Mouse (Mus musculus): ENCODE data around the gene Ctnnd2. TPM values are rescaled to one million over a fixed set of nuclear protein-coding genes. Genes with fewer than 3 reads are reported as not detected.

Gene Ctnnd2
- polyA plus RNA-seq, 1 experiment from 2014 or later: 0.83 TPM

DNA sequence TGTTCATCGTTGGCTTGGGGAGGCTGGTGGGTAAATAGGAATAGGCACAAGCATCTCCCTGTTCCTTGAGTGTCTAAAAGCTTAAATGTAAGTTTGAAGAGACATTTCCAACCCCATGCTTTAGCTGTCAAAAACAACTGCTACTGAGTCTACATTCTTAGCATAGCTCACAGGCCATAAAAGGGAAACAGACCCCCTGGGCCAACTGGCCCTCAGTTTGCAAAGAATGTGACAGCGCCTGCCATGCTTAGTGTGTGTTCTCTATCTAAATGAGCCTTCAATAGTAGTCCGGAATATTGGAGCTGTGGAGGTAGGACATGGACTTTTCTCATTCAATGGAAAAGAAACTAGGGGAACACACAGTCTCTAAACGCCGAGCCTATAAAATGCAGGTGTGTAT is 390.0 kb downstream of the Ctnnd2 start:
- H3K4me1 ChIP-seq (ENCODE audit: control insufficient read depth, insufficient read depth, low read length): no peaks in the 10 kb centered on the region
- H3K9ac ChIP-seq (ENCODE audit: low read length): no peak overlapping the region
- no peak for ATAC-seq (replicated peaks; ENCODE audit: extremely low read depth, insufficient read depth, low FRiP score)
- no peaks in the 10 kb centered on the region for H3K9me3 ChIP-seq (replicated peaks; ENCODE audit: control insufficient read depth, low read length)
- H3K4me3 ChIP-seq (ENCODE audit: low read length): no peak overlapping the region
- no peaks in the 10 kb centered on the region for H3K36me3 ChIP-seq (ENCODE audit: control insufficient read depth, insufficient read depth)
- no peak overlapping the region for H3K27ac ChIP-seq (ENCODE audit: low read length)
- WGBS: 67% methylated on average over 5 of the region's 5 CpGs
- no peak overlapping the region for H3K4me2 ChIP-seq (ENCODE audit: low read depth, low read length)
- no peaks in the 10 kb centered on the region for H3K27me3 ChIP-seq (ENCODE audit: control insufficient read depth, insufficient read depth, low read length)

DNA sequence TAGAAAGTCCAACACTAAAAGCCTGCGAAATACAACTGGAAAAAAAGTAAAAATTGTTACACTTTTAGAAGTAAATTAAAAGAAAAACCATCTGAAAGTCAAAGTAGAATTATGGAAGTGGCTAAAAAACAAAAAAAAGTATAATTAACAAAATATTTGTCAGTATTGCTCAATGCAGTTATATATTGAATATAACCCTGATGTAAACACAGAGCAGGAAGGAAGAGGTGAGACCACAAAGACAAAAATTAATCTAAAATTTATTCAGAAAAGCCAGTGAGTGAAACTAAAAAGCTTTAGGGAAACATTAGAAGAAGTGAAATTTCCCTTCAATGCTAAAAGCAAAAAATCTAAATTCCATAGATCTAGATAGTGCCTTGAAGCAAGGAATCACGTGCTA is 392.2 kb downstream of the Ctnnd2 start:
- no peaks in the 10 kb centered on the region for H3K9me3 ChIP-seq (replicated peaks; ENCODE audit: control insufficient read depth, low read length)
- no peak for ATAC-seq (replicated peaks; ENCODE audit: extremely low read depth, insufficient read depth, low FRiP score)
- H3K9ac ChIP-seq (ENCODE audit: low read length): no peak overlapping the region
- H3K4me1 ChIP-seq (ENCODE audit: control insufficient read depth, insufficient read depth, low read length): no peaks in the 10 kb centered on the region
- no peak overlapping the region for H3K4me2 ChIP-seq (ENCODE audit: low read depth, low read length)
- no peak overlapping the region for H3K4me3 ChIP-seq (ENCODE audit: low read length)
- H3K36me3 ChIP-seq (ENCODE audit: control insufficient read depth, insufficient read depth): no peaks in the 10 kb centered on the region
- no peaks in the 10 kb centered on the region for H3K27me3 ChIP-seq (ENCODE audit: control insufficient read depth, insufficient read depth, low read length)
- 75% methylated on average over 2 of the region's 2 CpGs for WGBS
- H3K27ac ChIP-seq (ENCODE audit: low read length): no peak overlapping the region

GRCm38 (mm10) chr15:30570254-30570800 is 397.9 kb downstream of the Ctnnd2 start:
- Histone ChIP-seq H3K36me3 (ENCODE audit: control insufficient read depth, insufficient read depth) (no peaks in the 10 kb centered on the region), H3K9me3 (replicated peaks; ENCODE audit: control insufficient read depth, low read length) (no peaks in the 10 kb centered on the region), H3K4me3 (ENCODE audit: low read length) (no peak overlapping the region), H3K27ac (ENCODE audit: low read length) (no peak overlapping the region), H3K4me1 (ENCODE audit: control insufficient read depth, insufficient read depth, low read length) (no peaks in the 10 kb centered on the region), H3K4me2 (ENCODE audit: low read depth, low read length) (no peak overlapping the region), H3K9ac (ENCODE audit: low read length) (no peak overlapping the region), H3K27me3 (ENCODE audit: control insufficient read depth, insufficient read depth, low read length) (no peaks in the 10 kb centered on the region)
- ATAC-seq (replicated peaks; ENCODE audit: extremely low read depth, insufficient read depth, low FRiP score): no peak
- 72% methylated on average over 8 of the region's 8 CpGs for WGBS

DNA sequence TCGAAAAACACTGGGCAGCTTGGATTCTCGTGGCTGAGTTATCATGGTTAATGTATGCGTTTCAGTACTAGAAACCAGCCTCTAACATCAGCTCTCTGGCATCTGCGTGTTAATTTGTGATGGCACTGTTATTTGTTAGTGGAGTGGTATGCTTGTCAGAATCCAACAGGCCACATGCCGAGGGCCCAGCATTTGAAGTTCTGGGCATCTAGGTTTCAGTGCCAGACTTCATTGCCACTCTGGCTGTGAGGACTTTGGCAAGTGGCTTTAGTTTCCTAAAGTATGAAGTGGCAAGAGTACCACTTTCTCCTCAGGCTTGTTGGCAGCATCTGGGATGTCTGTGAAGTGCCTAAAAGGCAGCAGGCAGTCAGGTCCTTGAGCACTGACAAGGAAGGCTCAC is 415.1 kb downstream of the Ctnnd2 start:
- H3K36me3 ChIP-seq (ENCODE audit: control insufficient read depth, insufficient read depth): no peaks in the 10 kb centered on the region
- H3K9me3 ChIP-seq (replicated peaks; ENCODE audit: control insufficient read depth, low read length): no peaks in the 10 kb centered on the region
- H3K27ac ChIP-seq (ENCODE audit: low read length): no peak overlapping the region
- ATAC-seq (replicated peaks; ENCODE audit: extremely low read depth, insufficient read depth, low FRiP score): no peak
- 68% methylated on average over 5 of the region's 5 CpGs for WGBS
- no peak overlapping the region for H3K4me3 ChIP-seq (ENCODE audit: low read length)
- H3K27me3 ChIP-seq (ENCODE audit: control insufficient read depth, insufficient read depth, low read length): no peaks in the 10 kb centered on the region
- no peak overlapping the region for H3K9ac ChIP-seq (ENCODE audit: low read length)
- no peaks in the 10 kb centered on the region for H3K4me1 ChIP-seq (ENCODE audit: control insufficient read depth, insufficient read depth, low read length)
- H3K4me2 ChIP-seq (ENCODE audit: low read depth, low read length): no peak overlapping the region

DNA sequence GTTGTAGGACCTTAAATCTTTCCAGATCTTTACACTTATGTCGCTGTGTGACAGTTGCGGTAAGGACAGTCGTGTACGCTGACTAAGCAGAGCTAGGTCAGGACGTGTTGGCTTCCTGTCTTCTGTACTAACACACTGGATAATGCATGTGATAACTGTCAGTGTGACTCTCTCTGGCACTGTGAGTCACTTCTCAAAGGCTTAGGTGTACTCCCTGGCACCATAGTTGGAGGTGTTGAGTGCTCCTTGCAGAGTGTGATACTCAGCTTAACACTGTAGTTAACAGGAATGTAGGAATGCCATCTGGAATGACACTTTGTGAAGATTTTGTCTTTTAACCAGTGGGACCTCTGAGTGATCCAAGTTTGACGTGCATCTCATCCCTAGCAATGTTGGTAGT is 418.5 kb downstream of the Ctnnd2 start:
- 72% methylated on average over 6 of the region's 6 CpGs for WGBS

DNA sequence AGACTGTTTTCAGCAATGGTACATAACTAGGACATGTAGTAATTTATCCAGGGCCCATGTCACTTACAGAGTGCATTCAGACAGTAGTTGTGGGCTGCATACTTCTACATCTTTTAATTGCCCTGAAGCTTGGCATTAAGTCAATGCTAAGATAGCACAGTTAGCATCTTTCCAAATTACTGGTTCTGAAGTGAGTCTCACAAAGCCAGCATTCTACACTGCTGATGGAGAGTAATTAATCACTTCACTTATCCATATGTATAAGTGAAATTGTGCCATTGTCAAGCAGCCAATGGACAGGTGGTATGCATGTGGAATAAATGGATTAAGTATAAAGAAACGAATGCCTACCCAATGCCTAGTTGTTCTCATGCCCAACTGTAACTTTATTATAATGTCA is 423.1 kb downstream of the Ctnnd2 start:
- H3K36me3 ChIP-seq (ENCODE audit: control insufficient read depth, insufficient read depth): no peaks in the 10 kb centered on the region
- H3K4me1 ChIP-seq (ENCODE audit: control insufficient read depth, insufficient read depth, low read length): no peaks in the 10 kb centered on the region
- no peak overlapping the region for H3K4me2 ChIP-seq (ENCODE audit: low read depth, low read length)
- no peak overlapping the region for H3K27ac ChIP-seq (ENCODE audit: low read length)
- no peaks in the 10 kb centered on the region for H3K27me3 ChIP-seq (ENCODE audit: control insufficient read depth, insufficient read depth, low read length)
- ATAC-seq (replicated peaks; ENCODE audit: extremely low read depth, insufficient read depth, low FRiP score): no peak
- WGBS: 78% methylated on average over 1 of the region's 1 CpGs
- no peak overlapping the region for H3K9ac ChIP-seq (ENCODE audit: low read length)
- no peaks in the 10 kb centered on the region for H3K9me3 ChIP-seq (replicated peaks; ENCODE audit: control insufficient read depth, low read length)
- no peak overlapping the region for H3K4me3 ChIP-seq (ENCODE audit: low read length)

More for the DNA sequence above, 418.5 kb downstream of the Ctnnd2 start:
- Histone ChIP-seq H3K9ac (ENCODE audit: low read length) (no peak overlapping the region), H3K27me3 (ENCODE audit: control insufficient read depth, insufficient read depth, low read length) (no peaks in the 10 kb centered on the region), H3K4me3 (ENCODE audit: low read length) (no peak overlapping the region), H3K27ac (ENCODE audit: low read length) (no peak overlapping the region), H3K36me3 (ENCODE audit: control insufficient read depth, insufficient read depth) (no peaks in the 10 kb centered on the region), H3K9me3 (replicated peaks; ENCODE audit: control insufficient read depth, low read length) (no peaks in the 10 kb centered on the region), H3K4me1 (ENCODE audit: control insufficient read depth, insufficient read depth, low read length) (no peaks in the 10 kb centered on the region), H3K4me2 (ENCODE audit: low read depth, low read length) (no peak overlapping the region)
- ATAC-seq (replicated peaks; ENCODE audit: extremely low read depth, insufficient read depth, low FRiP score): no peak

GRCm38 (mm10) chr15:30610613-30611012 is 438.2 kb downstream of the Ctnnd2 start:
- Histone ChIP-seq H3K36me3 (ENCODE audit: control insufficient read depth, insufficient read depth) (no peaks in the 10 kb centered on the region), H3K27ac (ENCODE audit: low read length) (no peak overlapping the region), H3K4me2 (ENCODE audit: low read depth, low read length) (no peak overlapping the region), H3K27me3 (ENCODE audit: control insufficient read depth, insufficient read depth, low read length) (no peaks in the 10 kb centered on the region), H3K4me1 (ENCODE audit: control insufficient read depth, insufficient read depth, low read length) (no peaks in the 10 kb centered on the region), H3K4me3 (ENCODE audit: low read length) (no peak overlapping the region), H3K9ac (ENCODE audit: low read length) (no peak overlapping the region), H3K9me3 (replicated peaks; ENCODE audit: control insufficient read depth, low read length) (no peaks in the 10 kb centered on the region)
- 65% methylated on average over 7 of the region's 7 CpGs for WGBS
- no peak for ATAC-seq (replicated peaks; ENCODE audit: extremely low read depth, insufficient read depth, low FRiP score)

DNA sequence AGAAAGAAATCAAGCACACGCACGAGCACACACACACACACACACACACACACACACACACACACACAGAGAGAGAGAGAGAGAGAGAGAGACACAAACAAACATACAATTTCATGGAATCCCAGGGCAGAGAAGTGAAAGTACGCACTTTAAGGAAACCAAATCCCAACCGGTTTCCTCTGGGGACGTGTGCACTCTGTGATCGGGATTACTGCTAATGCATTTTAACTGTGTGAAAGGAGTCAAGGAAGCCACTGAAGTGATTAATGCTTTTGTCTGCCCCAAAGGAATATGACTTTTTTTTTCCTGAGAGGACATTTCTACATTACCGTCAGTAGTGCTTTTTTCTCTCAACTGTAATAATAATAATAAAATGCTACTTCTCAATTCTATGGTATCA is 443.1 kb downstream of the Ctnnd2 start:
- WGBS: 78% methylated on average over 7 of the region's 7 CpGs
- Histone ChIP-seq H3K4me2 (ENCODE audit: low read depth, low read length) (no peak overlapping the region), H3K9me3 (replicated peaks; ENCODE audit: control insufficient read depth, low read length) (no peaks in the 10 kb centered on the region), H3K9ac (ENCODE audit: low read length) (no peak overlapping the region), H3K27me3 (ENCODE audit: control insufficient read depth, insufficient read depth, low read length) (no peaks in the 10 kb centered on the region), H3K4me1 (ENCODE audit: control insufficient read depth, insufficient read depth, low read length) (no peaks in the 10 kb centered on the region), H3K36me3 (ENCODE audit: control insufficient read depth, insufficient read depth) (no peaks in the 10 kb centered on the region), H3K27ac (ENCODE audit: low read length) (no peak overlapping the region), H3K4me3 (ENCODE audit: low read length) (no peak overlapping the region)
- no peak for ATAC-seq (replicated peaks; ENCODE audit: extremely low read depth, insufficient read depth, low FRiP score)

DNA sequence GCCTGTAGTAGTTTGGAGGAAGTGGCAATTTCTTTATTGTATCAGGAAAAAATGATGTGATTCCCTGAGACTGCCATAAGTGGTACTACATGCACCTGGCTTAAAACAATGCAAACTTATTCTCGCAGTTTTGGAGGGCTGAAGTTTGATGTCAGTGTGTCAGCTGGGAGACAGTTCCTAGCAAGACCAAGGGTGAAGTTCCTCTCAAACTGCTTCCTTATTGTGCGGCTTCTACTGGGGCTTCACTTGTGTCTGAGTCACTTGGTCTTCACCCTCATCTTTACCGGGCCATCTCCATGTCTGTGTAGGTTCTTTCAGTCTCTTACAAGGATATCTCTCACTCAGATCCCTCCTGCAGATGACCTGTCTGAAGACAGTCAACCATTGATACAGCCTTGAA is 444.5 kb downstream of the Ctnnd2 start:
- WGBS: 77% methylated on average over 3 of the region's 3 CpGs
- no peak overlapping the region for H3K4me2 ChIP-seq (ENCODE audit: low read depth, low read length)
- ATAC-seq (replicated peaks; ENCODE audit: extremely low read depth, insufficient read depth, low FRiP score): no peak

GRCm38 (mm10) chr15:30617932-30618331 is 445.5 kb downstream of the Ctnnd2 start:
- Histone ChIP-seq H3K36me3 (ENCODE audit: control insufficient read depth, insufficient read depth) (no peaks in the 10 kb centered on the region), H3K4me3 (ENCODE audit: low read length) (no peak overlapping the region), H3K4me1 (ENCODE audit: control insufficient read depth, insufficient read depth, low read length) (no peaks in the 10 kb centered on the region), H3K27ac (ENCODE audit: low read length) (no peak overlapping the region), H3K27me3 (ENCODE audit: control insufficient read depth, insufficient read depth, low read length) (no peaks in the 10 kb centered on the region), H3K4me2 (ENCODE audit: low read depth, low read length) (no peak overlapping the region), H3K9ac (ENCODE audit: low read length) (no peak overlapping the region), H3K9me3 (replicated peaks; ENCODE audit: control insufficient read depth, low read length) (no peaks in the 10 kb centered on the region)
- ATAC-seq (replicated peaks; ENCODE audit: extremely low read depth, insufficient read depth, low FRiP score): no peak
- WGBS: 76% methylated on average over 2 of the region's 2 CpGs

More for the DNA sequence above, 444.5 kb downstream of the Ctnnd2 start:
- Histone ChIP-seq H3K36me3 (ENCODE audit: control insufficient read depth, insufficient read depth) (no peaks in the 10 kb centered on the region), H3K4me1 (ENCODE audit: control insufficient read depth, insufficient read depth, low read length) (no peaks in the 10 kb centered on the region), H3K9me3 (replicated peaks; ENCODE audit: control insufficient read depth, low read length) (no peaks in the 10 kb centered on the region), H3K9ac (ENCODE audit: low read length) (no peak overlapping the region), H3K27me3 (ENCODE audit: control insufficient read depth, insufficient read depth, low read length) (no peaks in the 10 kb centered on the region), H3K4me3 (ENCODE audit: low read length) (no peak overlapping the region), H3K27ac (ENCODE audit: low read length) (no peak overlapping the region)

All from heart, embryonic 16.5 days (tissue).